Mouse (Mus musculus) cortical plate, adult 2 months (tissue): Measurements from ENCODE around the gene Pdzrn3.

Experiments used
- CTCF ChIP-seq: fragments of 200-500 bp; IDR thresholded peaks from 2 replicates; pipeline ENCODE4 v1.5.1; 2011; ENCODE audit warnings: mild to moderate bottlenecking, control low read depth, low read length; ENCODE audit not compliant: insufficient read depth; ENCODE audit errors: extremely low read depth
- POLR2A ChIP-seq: fragments of 200-500 bp; IDR thresholded peaks from 2 replicates; pipeline ENCODE4 v1.6.1; 2011; ENCODE audit warnings: mild to moderate bottlenecking, low read length, control low read depth; ENCODE audit not compliant: insufficient read depth; ENCODE audit errors: extremely low read depth

DNA sequence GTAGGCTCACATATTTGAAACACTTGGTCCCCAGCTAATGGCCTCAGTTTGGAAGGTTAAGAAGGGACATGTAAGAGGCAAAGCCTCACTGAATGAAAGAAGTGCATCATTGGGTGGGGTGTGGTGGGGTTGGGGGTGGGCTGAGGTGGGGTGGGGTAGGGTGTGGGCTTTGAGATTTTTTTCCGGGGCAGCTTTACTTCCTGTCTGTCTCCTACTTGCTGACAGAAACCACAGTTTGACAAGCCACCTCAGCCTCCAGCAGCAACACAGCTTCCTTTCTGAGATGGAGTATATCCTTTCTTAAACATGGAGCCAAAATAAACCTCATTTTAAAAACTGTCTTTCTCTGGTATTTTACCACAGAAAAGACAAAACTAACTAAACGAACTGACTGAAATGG lies 87.5 kb downstream of the Pdzrn3 start:
- TF ChIP-seq CTCF (no peak), POLR2A (no peak)
